10 mouse cellular contexts compared by ENCODE assay signal in genomic region chrX:99540087-99540576, GRCm38 (mm10).
DNase-seq lines count a peak whose midpoint lies in the region; ATAC-seq lines count a peak whose summit lies in the region.
"Had no signal": no experiment of that assay in that cellular context is flagged by ENCODE, and none has a peak within 500 bp of the region (broad histone marks: within the 10 kb centered on the region; RNA-seq: fewer than 3 reads in every experiment).

No protein-coding gene starts in this region.

- 53% methylated on average over 6 of the region's 6 CpGs for WGBS in hindbrain, embryonic 16.5 days
- 43% methylated on average over 6 of the region's 6 CpGs for WGBS in midbrain, embryonic 16.5 days

- peak; percentile 26 for DNase-seq in kidney, adult 18-20 months
- no peak for DNase-seq in kidney, adult 9 months
- DNase-seq in brain, embryonic 18.5 days (ENCODE audit: low read depth, low spot score), result peak; percentile 39
- DNase-seq in spleen, postnatal 36 days (ENCODE audit: low spot score in 2 of 2), result no peak
- DNase-seq in cerebellum, adult 8-10 months, result no peak
- DNase-seq in natural killer cell, adult 2 months (ENCODE audit: low spot score in 2 of 2), result no peak
- DNase-seq: cerebellum, adult 18-20 months had no signal

- H3K9ac ChIP-seq in hindbrain, embryonic 16.5 days (ENCODE audit: low read depth, low read length), result no peak overlapping the region
- no peak overlapping the region for H3K9ac ChIP-seq in midbrain, embryonic 16.5 days (ENCODE audit: low read depth, low read length)

- peak; percentile 95 for ATAC-seq in hindbrain, embryonic 16.5 days
- peak; percentile 89 for ATAC-seq in midbrain, embryonic 16.5 days

- H3K4me3 ChIP-seq in hindbrain, embryonic 16.5 days (ENCODE audit: low read length), result no peak overlapping the region
- no peak overlapping the region for H3K4me3 ChIP-seq in midbrain, embryonic 16.5 days (ENCODE audit: low read depth, low read length)

- H3K9me3 ChIP-seq in hindbrain, embryonic 16.5 days (ENCODE audit: control insufficient read depth, low read length), result no peaks in the 10 kb centered on the region
- no peaks in the 10 kb centered on the region for H3K9me3 ChIP-seq in midbrain, embryonic 16.5 days (replicated peaks; ENCODE audit: control insufficient read depth, low read length, poor library complexity, severe bottlenecking)
- H3K9me3 ChIP-seq: G1E had no signal

- H3K27me3 ChIP-seq in hindbrain, embryonic 16.5 days (replicated peaks; ENCODE audit: control insufficient read depth, insufficient read depth, low read length), result peaks cover 3% of the 10 kb centered on the region; the same call in 1 of the 2 replicates
- H3K27me3 ChIP-seq in midbrain, embryonic 16.5 days (ENCODE audit: control insufficient read depth, insufficient read depth, low read depth, low read length), result peaks cover 5% of the 10 kb centered on the region

- no peaks in the 10 kb centered on the region for H3K36me3 ChIP-seq in hindbrain, embryonic 16.5 days (ENCODE audit: control insufficient read depth, insufficient read depth, low read length)
- H3K36me3 ChIP-seq in midbrain, embryonic 16.5 days (ENCODE audit: control insufficient read depth, insufficient read depth, low read length), result no peaks in the 10 kb centered on the region
- H3K36me3 ChIP-seq: G1E had no signal

- no peak overlapping the region for H3K4me2 ChIP-seq in hindbrain, embryonic 16.5 days (ENCODE audit: low read length)
- H3K4me2 ChIP-seq in midbrain, embryonic 16.5 days (ENCODE audit: low read length), result no peak overlapping the region

- H3K27ac ChIP-seq in hindbrain, embryonic 16.5 days (ENCODE audit: low read depth, low read length), result 0 out of 2 replicates have a peak overlapping the region, but pooled peaks have one; percentile 23
- no peak overlapping the region; the same call in 1 of the 2 replicates for H3K27ac ChIP-seq in midbrain, embryonic 16.5 days (ENCODE audit: low read length)

- peaks cover 8% of the 10 kb centered on the region; the same call in 1 of the 2 replicates for H3K4me1 ChIP-seq in hindbrain, embryonic 16.5 days (ENCODE audit: control insufficient read depth, insufficient read depth, low read depth, low read length)
- H3K4me1 ChIP-seq in midbrain, embryonic 16.5 days (ENCODE audit: control insufficient read depth, insufficient read depth, low read length), result peaks cover 2% of the 10 kb centered on the region; the same call in 1 of the 2 replicates

Comparison
In these comparisons a context has a peak if more than half of its experiments do, and no peak if none do; other contexts are left out.
1. DNase-seq: peak in kidney, adult 18-20 months (single experiment) and brain, embryonic 18.5 days (single experiment); none in kidney, adult 9 months (single experiment), spleen, postnatal 36 days (0 of 2), cerebellum, adult 8-10 months (single experiment) and natural killer cell, adult 2 months (0 of 2).